Mouse (Mus musculus): Measurements from ENCODE around the gene Osgin1. TPM values are rescaled to one million over a fixed set of nuclear protein-coding genes. Genes with fewer than 3 reads are reported as not detected.

Gene Osgin1
- polyA plus RNA-seq, 1 experiment from 2014 or later: 0.76 TPM

- Histone ChIP-seq H3K27ac (no peak overlapping the region), H3K4me3 (no peak overlapping the region), H3K27me3 (peaks cover 35% of the 10 kb centered on the region), H3K4me1 (peaks cover 14% of the 10 kb centered on the region), H3K9ac (no peak overlapping the region), H3K36me3 (no peaks in the 10 kb centered on the region), H3K4me2 (replicated peaks) (no peak overlapping the region), H3K9me3 (no peaks in the 10 kb centered on the region)
- ATAC-seq (ENCODE audit: low FRiP score, low read depth): no peak
- WGBS: 76% methylated on average over 12 of the region's 12 CpGs
These were observed 15.7 kb downstream of the Osgin1 start for GRCm38 (mm10) chr8:119449627-119450026.

- H3K9ac ChIP-seq: no peak overlapping the region
- H3K36me3 ChIP-seq: no peaks in the 10 kb centered on the region
- no peak overlapping the region for H3K27ac ChIP-seq
- 86% methylated on average over 4 of the region's 4 CpGs for WGBS
- H3K9me3 ChIP-seq: no peaks in the 10 kb centered on the region
- no peak overlapping the region for H3K4me3 ChIP-seq
- no peak overlapping the region for H3K4me2 ChIP-seq (replicated peaks)
- H3K27me3 ChIP-seq: peaks cover 32% of the 10 kb centered on the region
- peaks cover 12% of the 10 kb centered on the region for H3K4me1 ChIP-seq
- no peak for ATAC-seq (ENCODE audit: low FRiP score, low read depth)
These were observed 17.2 kb downstream of the Osgin1 start for GRCm38 (mm10) chr8:119451131-119451530.

GRCm38 (mm10) chr8:119452919-119453318 is 19.0 kb downstream of the Osgin1 start:
- no peak overlapping the region for H3K27ac ChIP-seq
- no peaks in the 10 kb centered on the region for H3K36me3 ChIP-seq
- WGBS: 84% methylated on average over 5 of the region's 5 CpGs
- H3K4me1 ChIP-seq: peaks cover under 1% of the 10 kb centered on the region; the same call in 1 of the 2 replicates
- no peaks in the 10 kb centered on the region for H3K9me3 ChIP-seq
- no peak overlapping the region for H3K9ac ChIP-seq
- no peak overlapping the region for H3K4me2 ChIP-seq (replicated peaks)
- no peak for ATAC-seq (ENCODE audit: low FRiP score, low read depth)
- no peak overlapping the region for H3K4me3 ChIP-seq
- peaks cover 23% of the 10 kb centered on the region for H3K27me3 ChIP-seq

- H3K4me3 ChIP-seq: no peak overlapping the region
- 86% methylated on average over 5 of the region's 5 CpGs for WGBS
- no peak overlapping the region for H3K4me2 ChIP-seq (replicated peaks)
- H3K27ac ChIP-seq: no peak overlapping the region
- no peaks in the 10 kb centered on the region for H3K36me3 ChIP-seq
- H3K9ac ChIP-seq: no peak overlapping the region
- ATAC-seq (ENCODE audit: low FRiP score, low read depth): no peak
- no peaks in the 10 kb centered on the region for H3K4me1 ChIP-seq
- H3K27me3 ChIP-seq: no peaks in the 10 kb centered on the region
- no peaks in the 10 kb centered on the region for H3K9me3 ChIP-seq
These were observed 22.1 kb downstream of the Osgin1 start for GRCm38 (mm10) chr8:119456045-119456444.

- H3K9ac ChIP-seq: 0 out of 2 replicates have a peak overlapping the region, but pooled peaks have one; percentile 26
- 52% methylated on average over 16 of the region's 16 CpGs for WGBS
- H3K4me1 ChIP-seq: no peaks in the 10 kb centered on the region
- H3K4me3 ChIP-seq: no peak overlapping the region
- H3K27me3 ChIP-seq: peaks cover 9% of the 10 kb centered on the region
- no peak overlapping the region for H3K4me2 ChIP-seq (replicated peaks)
- no peaks in the 10 kb centered on the region for H3K9me3 ChIP-seq
- H3K27ac ChIP-seq: no peak overlapping the region
- H3K36me3 ChIP-seq: no peaks in the 10 kb centered on the region
- ATAC-seq (ENCODE audit: low FRiP score, low read depth): no peak
These were observed 25.8 kb downstream of the Osgin1 start for GRCm38 (mm10) chr8:119459724-119460123.

- H3K4me3 ChIP-seq: no peak overlapping the region
- no peak for ATAC-seq (ENCODE audit: low FRiP score, low read depth)
- no peak overlapping the region for H3K9ac ChIP-seq
- no peaks in the 10 kb centered on the region for H3K9me3 ChIP-seq
- H3K4me2 ChIP-seq (replicated peaks): no peak overlapping the region
- 58% methylated on average over 9 of the region's 9 CpGs for WGBS
- peaks cover 26% of the 10 kb centered on the region for H3K27me3 ChIP-seq
- H3K27ac ChIP-seq: no peak overlapping the region
- no peaks in the 10 kb centered on the region for H3K36me3 ChIP-seq
- peaks cover 11% of the 10 kb centered on the region for H3K4me1 ChIP-seq
These were observed 27.4 kb downstream of the Osgin1 start for GRCm38 (mm10) chr8:119461356-119461755.

- 67% methylated on average over 7 of the region's 7 CpGs for WGBS
- Histone ChIP-seq H3K27ac (no peak overlapping the region), H3K4me1 (peaks cover 16% of the 10 kb centered on the region), H3K4me2 (replicated peaks) (no peak overlapping the region), H3K4me3 (no peak overlapping the region), H3K27me3 (peaks cover 35% of the 10 kb centered on the region), H3K36me3 (no peaks in the 10 kb centered on the region), H3K9me3 (no peaks in the 10 kb centered on the region), H3K9ac (no peak overlapping the region)
- ATAC-seq (ENCODE audit: low FRiP score, low read depth): no peak
These were observed 29.8 kb downstream of the Osgin1 start for GRCm38 (mm10) chr8:119463709-119464108.

GRCm38 (mm10) chr8:119466105-119466504 is 32.2 kb downstream of the Osgin1 start:
- 0 out of 2 replicates have a peak, but pooled peaks have one; percentile 20 for ATAC-seq (ENCODE audit: low FRiP score, low read depth)
- peak overlapping the region; percentile 51 for H3K4me2 ChIP-seq (replicated peaks)
- H3K9ac ChIP-seq: no peak overlapping the region
- H3K4me1 ChIP-seq: peaks cover 16% of the 10 kb centered on the region
- no peaks in the 10 kb centered on the region for H3K9me3 ChIP-seq
- H3K27me3 ChIP-seq: peaks cover 35% of the 10 kb centered on the region
- WGBS: under 1% methylated on average over 18 of the region's 18 CpGs
- peak overlapping the region; percentile 7; the same call in 1 of the 2 replicates for H3K4me3 ChIP-seq
- no peak overlapping the region for H3K27ac ChIP-seq
- no peaks in the 10 kb centered on the region for H3K36me3 ChIP-seq

GRCm38 (mm10) chr8:119466794-119467193 is 32.9 kb downstream of the Osgin1 start:
- H3K4me1 ChIP-seq: peaks cover 16% of the 10 kb centered on the region
- H3K4me3 ChIP-seq: no peak overlapping the region
- no peak overlapping the region for H3K4me2 ChIP-seq (replicated peaks)
- no peaks in the 10 kb centered on the region for H3K9me3 ChIP-seq
- WGBS: 72% methylated on average over 10 of the region's 10 CpGs
- H3K36me3 ChIP-seq: no peaks in the 10 kb centered on the region
- H3K27me3 ChIP-seq: peaks cover 35% of the 10 kb centered on the region
- peak overlapping the region; percentile 35; the same call in 1 of the 2 replicates for H3K9ac ChIP-seq
- H3K27ac ChIP-seq: no peak overlapping the region
- ATAC-seq (ENCODE audit: low FRiP score, low read depth): no peak

GRCm38 (mm10) chr8:119468091-119468490 is 34.2 kb downstream of the Osgin1 start:
- ATAC-seq (ENCODE audit: low FRiP score, low read depth): no peak
- Histone ChIP-seq H3K27me3 (peaks cover 35% of the 10 kb centered on the region), H3K4me1 (peaks cover 16% of the 10 kb centered on the region), H3K4me3 (no peak overlapping the region), H3K4me2 (replicated peaks) (no peak overlapping the region), H3K9me3 (no peaks in the 10 kb centered on the region), H3K9ac (no peak overlapping the region), H3K36me3 (no peaks in the 10 kb centered on the region), H3K27ac (no peak overlapping the region)
- 88% methylated on average over 8 of the region's 8 CpGs for WGBS

GRCm38 (mm10) chr8:119478684-119479083 is 44.8 kb downstream of the Osgin1 start:
- H3K27me3 ChIP-seq: 0 out of 2 replicates have a peak, but pooled peaks cover 3% of the 10 kb centered on the region
- H3K9ac ChIP-seq: no peak overlapping the region
- H3K9me3 ChIP-seq: no peaks in the 10 kb centered on the region
- no peak overlapping the region for H3K4me3 ChIP-seq
- ATAC-seq (ENCODE audit: low FRiP score, low read depth): no peak
- no peaks in the 10 kb centered on the region for H3K36me3 ChIP-seq
- H3K4me2 ChIP-seq (replicated peaks): no peak overlapping the region
- WGBS: 14% methylated on average over 5 of the region's 5 CpGs
- H3K27ac ChIP-seq: no peak overlapping the region
- no peaks in the 10 kb centered on the region for H3K4me1 ChIP-seq

GRCm38 (mm10) chr8:119484145-119484896 is 50.4 kb downstream of the Osgin1 start:
- WGBS: 78% methylated on average over 11 of the region's 11 CpGs
- ATAC-seq (ENCODE audit: low FRiP score, low read depth): no peak
- no peaks in the 10 kb centered on the region for H3K4me1 ChIP-seq
- no peak overlapping the region for H3K9ac ChIP-seq
- H3K36me3 ChIP-seq: no peaks in the 10 kb centered on the region
- no peak overlapping the region for H3K4me2 ChIP-seq (replicated peaks)
- H3K9me3 ChIP-seq: no peaks in the 10 kb centered on the region
- H3K27me3 ChIP-seq: 0 out of 2 replicates have a peak, but pooled peaks cover 3% of the 10 kb centered on the region
- H3K4me3 ChIP-seq: no peak overlapping the region
- no peak overlapping the region for H3K27ac ChIP-seq

- Histone ChIP-seq H3K4me3 (no peak overlapping the region), H3K4me1 (peaks cover 13% of the 10 kb centered on the region), H3K27ac (no peak overlapping the region), H3K27me3 (no peaks in the 10 kb centered on the region), H3K4me2 (replicated peaks) (no peak overlapping the region), H3K36me3 (no peaks in the 10 kb centered on the region), H3K9ac (no peak overlapping the region), H3K9me3 (no peaks in the 10 kb centered on the region)
- no peak for ATAC-seq (ENCODE audit: low FRiP score, low read depth)
- 77% methylated on average over 7 of the region's 7 CpGs for WGBS
These were observed 53.2 kb downstream of the Osgin1 start for GRCm38 (mm10) chr8:119487093-119487492.

All from limb, embryonic 13.5 days (tissue).